Mouse (Mus musculus): ENCODE measurements around the gene Adra1b.
A peak's percentile ranks its signal among the peaks of the same experiment; 100 is the strongest.

The Adra1b gene

DNA sequence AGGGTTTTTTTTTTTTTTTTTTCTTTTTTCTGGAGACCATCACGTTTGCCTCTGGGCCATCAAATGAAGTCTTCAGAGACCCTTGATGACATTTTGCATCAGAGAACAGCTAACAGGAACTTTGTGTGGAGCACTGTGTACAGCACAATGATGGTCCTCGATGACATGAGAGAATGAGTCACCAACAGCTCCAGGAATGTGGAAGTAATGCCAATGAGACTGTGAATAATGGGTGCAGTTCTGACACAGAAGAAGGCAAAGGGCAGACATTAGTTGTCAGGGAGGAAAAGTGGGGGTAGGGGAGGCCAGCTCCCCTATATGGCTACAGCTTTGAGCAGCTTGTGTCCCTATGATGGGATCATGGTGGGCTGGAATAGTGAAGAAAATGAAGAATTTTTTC, 5.7 kb downstream of the Adra1b start:
- no peak for DNase-seq (ENCODE audit: low spot score in 2 of 2)

- no peak for DNase-seq (ENCODE audit: low spot score in 2 of 2)
Observed at GRCm38 (mm10) chr11:43892546-43892945, 8.5 kb downstream of the Adra1b start.

DNA sequence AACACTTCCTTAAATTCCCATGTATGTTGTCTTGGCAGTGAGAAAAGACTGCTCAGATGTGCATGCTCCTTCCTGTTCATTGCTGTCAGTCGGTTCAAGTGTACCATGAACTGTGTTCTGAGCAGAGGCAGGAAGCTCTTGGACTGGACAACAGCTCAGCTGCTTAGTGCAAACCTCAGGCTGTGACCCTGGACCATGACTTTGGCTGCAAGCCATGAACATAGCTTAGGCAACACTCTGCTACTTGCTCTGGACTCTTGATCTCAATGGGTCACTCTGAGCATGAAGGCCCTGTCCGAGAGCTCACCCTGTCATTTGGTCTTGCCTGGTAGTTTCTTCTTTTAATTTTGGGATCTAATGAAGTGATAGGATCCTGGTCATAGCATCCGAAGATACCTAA, 9.6 kb downstream of the Adra1b start:
- DNase-seq (ENCODE audit: low spot score in 2 of 2): peak in 1 of 2 experiments; percentile 6

DNA sequence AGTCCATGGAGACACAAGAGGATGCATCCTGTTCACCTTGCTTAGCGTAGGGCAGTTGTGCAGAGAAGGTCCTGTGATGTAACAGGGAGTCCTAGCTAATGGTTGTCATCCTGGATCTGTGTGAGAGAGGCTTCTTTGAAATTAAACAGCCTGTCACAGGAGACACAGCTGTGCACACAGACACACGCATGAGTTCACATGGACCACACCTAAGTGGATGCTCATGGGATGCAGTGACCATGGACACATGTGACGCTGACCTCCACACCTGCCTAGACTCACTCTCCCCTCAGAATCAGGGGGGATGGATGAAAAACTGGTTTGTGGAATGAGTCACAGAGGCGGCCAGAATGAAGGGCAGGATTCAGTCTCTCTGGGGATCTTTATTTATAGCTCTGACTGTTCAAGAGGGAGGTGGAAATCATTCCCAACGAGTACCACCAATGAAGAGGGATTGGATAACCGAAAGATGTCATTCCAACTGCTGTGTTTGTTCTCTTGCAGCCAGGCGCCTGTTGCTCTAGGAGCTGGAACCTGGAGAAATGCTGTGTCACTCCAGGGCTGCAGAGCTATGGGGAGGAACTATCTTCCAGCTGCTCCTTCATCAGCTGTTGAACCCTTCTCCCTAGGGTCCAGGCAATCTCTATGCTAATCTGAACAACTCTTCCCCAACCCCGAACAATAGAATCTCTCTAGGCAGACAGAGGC, 11.6 kb downstream of the Adra1b start:
- no peak for DNase-seq (ENCODE audit: low spot score in 2 of 2)

DNA sequence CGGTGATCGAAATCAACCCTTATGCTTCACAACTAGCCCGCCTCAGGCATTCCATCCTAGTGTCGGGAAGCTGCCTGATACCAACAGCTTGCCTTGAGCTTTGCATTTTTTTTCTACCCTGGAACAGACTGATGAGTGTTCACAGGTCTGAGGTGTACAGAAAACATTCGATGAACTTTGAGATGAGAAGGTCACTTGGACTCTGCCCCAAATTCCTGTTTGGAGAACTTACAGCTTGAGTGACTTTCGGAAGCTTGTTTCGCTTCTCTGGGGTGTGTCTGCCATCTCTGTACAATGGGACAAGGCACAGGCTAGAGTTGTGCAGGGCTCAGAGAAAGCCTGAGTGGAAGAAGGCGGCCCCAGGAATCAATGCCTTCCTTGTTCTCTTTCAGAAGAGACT, 12.3 kb downstream of the Adra1b start:
- no peak for DNase-seq (ENCODE audit: low spot score in 2 of 2)

- no peak for DNase-seq (ENCODE audit: low spot score in 2 of 2)
Observed at GRCm38 (mm10) chr11:43887597-43887996, 13.4 kb downstream of the Adra1b start.

- no peak for DNase-seq (ENCODE audit: low spot score in 2 of 2)
Observed at GRCm38 (mm10) chr11:43884521-43884920, 16.5 kb downstream of the Adra1b start.

GRCm38 (mm10) chr11:43883641-43884181, 17.3 kb downstream of the Adra1b start:
- no peak for DNase-seq (ENCODE audit: low spot score in 2 of 2)

GRCm38 (mm10) chr11:43877211-43877610, 23.8 kb downstream of the Adra1b start:
- no peak for DNase-seq (ENCODE audit: low spot score in 2 of 2)

DNA sequence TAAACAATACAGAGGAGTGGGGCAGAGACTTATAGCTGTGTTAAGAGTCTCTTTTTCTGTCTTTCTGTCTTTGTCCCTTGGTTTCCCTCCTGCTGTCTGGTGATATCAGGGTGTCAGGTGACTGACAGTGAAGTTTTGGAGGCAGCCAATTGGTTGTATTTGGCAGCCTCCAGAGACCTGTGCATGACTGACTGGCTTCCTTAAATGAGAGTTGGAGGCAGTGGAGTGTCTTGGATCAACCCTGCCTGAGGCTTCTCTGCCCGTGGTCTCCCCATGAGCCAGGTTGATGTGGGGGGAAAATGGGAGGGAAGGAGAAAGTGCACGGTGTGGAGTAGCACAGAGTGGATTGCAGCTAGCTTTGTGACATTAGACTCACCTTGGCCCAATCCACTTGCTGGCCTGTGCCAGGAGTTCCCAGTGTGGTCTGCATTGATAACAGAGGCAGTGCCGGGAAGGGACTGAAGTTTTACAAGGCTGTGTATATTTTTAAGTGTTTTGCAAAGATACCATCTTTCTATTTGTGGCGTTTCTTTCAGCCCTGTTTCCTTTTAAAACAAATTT, 33.2 kb downstream of the Adra1b start:
- DNase-seq (ENCODE audit: low spot score in 2 of 2): no peak

DNA sequence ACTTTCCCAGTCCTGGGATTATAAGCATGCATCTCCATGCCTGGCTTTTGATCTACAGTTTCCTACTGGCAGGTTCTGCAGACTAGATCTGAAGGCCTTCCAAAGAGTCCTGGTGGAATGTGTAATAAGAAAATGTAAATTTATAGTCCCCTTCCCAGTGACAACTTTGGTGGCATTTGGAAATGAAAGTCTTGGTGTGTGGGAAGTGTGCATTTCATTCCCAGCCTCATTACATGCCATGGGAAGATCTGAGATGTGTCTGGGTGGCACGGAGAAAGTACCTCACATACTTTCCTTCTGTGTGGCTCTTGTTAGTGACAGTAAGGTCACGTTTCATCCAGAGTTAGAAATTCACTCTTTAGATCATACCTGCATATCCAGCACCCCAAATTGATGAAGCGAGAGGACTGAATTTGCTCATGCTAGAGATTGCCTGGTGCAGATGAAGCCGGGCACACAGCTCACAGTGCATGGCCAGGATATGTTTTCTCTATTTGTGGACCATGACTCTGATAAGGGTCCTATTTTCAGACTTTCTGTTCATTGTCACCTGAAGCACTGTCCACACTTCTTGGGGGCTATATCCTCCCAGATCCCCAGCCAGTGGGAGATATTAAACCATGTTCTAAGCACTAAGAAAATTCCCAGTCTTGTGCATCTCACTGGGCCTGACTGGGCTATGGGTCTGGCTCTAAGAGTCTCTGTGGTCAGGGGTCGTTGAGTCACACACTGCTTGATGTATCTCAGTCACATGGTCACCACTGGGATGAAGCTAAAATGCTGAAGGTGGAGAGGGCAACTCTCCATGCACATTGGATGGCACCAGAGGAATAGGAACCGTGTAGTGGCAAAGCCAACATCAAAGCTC, 35.5 kb downstream of the Adra1b start:
- no peak for DNase-seq (ENCODE audit: low spot score in 2 of 2)

DNA sequence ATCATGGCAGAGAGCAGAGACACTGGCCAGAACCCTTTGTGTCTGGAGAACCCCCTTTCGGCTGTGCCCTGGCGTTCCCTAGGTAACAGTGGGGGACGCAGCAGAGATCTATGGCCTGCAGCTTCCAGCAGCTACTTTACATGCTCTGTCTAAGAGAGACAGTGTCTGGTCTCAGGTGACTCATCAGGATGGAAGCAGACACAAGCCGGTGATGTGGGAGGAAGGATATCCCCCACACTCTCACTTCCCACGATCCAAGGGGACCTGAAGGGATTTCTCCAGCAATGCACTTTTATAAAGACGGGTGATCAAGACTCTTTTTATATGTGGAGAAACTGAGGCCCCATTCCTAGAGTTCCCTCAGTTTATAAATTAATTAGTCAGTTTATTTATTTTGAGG, 48.0 kb downstream of the Adra1b start:
- DNase-seq (ENCODE audit: low spot score in 2 of 2): no peak

DNA sequence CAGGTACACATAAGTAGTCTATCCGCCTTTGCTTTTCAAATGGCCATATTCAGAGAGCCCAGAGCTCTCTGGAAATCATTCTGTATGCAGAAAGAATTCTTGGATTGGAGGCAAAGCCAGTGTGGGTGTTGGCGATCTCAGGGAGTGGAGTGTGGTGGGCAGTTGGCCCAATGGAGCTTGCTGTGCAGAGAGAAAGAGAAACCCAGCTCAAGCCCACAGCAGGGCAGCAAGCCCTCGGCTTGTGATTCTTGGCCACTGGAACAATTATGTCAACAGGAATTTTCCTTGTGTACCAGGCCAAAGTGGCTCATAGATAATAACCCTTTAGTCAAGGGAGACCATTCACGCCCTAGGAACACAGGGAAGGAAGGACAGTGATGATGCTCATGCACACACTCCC, 53.0 kb downstream of the Adra1b start:
- no peak for DNase-seq (ENCODE audit: low spot score in 2 of 2)

DNA sequence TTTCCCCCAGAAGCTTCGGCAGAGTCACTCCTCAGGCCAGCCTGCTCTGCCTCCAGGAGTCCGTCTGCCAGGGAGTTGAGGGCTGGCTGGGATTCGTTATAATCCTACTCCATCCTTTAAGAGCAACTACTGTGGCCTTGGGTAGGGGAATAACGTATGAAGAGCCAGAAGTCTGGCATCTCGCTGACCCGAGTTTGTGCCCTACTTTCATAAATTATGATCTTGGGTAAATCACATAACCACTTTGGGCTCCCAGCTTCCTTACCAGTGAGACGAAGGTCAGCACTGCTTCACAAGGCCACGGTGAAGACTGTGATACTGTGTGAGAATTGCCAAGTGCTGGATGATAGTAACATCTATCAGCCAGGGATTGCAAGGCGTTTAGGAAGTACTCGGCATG, 59.4 kb downstream of the Adra1b start:
- no peak for DNase-seq (ENCODE audit: low spot score in 2 of 2)

GRCm38 (mm10) chr11:43840491-43840890, 60.5 kb downstream of the Adra1b start:
- no peak for DNase-seq (ENCODE audit: low spot score in 2 of 2)

- peak in 1 of 2 experiments; percentile 5 for DNase-seq (ENCODE audit: low spot score in 2 of 2)
Observed at GRCm38 (mm10) chr11:43835880-43836740, 64.9 kb downstream of the Adra1b start.

DNA sequence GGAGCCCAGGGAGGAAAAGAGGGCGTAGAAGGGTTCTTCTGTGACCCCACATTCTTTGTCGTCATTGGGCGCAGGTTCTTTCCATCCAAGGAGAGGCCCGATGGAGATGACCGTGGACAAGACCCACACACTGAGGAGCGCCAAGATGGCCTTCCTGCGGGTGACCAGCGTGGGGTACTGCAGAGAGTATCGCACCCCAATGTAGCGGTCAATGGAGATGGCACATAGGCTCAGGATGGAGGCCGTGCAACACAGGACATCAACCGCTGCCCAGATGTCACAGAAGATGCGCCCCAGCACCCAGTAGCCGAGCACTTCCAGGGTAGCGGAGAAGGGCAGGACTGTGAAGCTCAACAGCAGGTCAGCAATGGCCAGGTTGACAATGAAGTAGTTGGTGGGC, 65.6 kb downstream of the Adra1b start:
- DNase-seq (ENCODE audit: low spot score in 2 of 2): no peak

- no peak for DNase-seq (ENCODE audit: low spot score in 2 of 2)
Observed at GRCm38 (mm10) chr11:43834531-43834930, 66.5 kb downstream of the Adra1b start.

DNA sequence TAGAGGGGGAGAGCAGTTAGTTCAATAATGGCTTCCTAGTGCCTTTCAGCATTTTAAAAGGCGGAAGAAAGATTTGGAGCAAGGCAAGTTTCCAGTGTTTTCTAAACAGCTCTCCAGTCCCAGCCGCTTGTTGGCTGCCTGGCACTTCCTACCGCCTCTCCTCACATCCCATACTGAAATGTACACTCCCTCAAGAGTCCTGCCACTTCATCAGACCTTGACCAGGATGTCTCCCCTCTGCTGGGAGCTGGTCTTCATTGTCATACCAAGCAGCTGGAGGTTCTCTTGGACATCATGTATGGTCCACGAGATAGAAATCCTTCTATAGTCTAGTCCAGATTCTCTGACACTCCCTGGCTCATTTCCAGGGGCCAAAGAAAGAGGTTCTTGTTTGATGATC, 69.5 kb downstream of the Adra1b start:
- DNase-seq (ENCODE audit: low spot score in 2 of 2): no peak

DNA sequence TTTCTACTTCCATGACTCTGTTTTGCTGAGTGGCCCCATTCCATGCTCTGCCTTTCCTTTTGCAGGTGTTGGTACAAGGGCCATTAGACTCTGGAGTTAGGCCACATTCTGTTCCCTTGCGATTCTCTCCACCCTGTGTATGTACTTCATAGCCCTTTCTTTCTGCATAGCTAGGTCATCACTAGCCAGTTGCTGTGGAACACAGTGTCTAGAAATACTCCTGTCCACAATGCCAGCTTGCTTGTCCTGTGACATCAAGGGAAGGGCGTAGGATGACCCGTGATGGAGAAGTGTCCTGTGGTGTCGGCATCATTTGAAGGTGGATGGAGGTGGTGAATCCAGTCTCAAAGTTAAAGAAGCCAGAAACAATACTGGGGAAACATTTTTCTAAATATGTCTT, 74.2 kb downstream of the Adra1b start:
- no peak for DNase-seq (ENCODE audit: low spot score in 2 of 2)

DNA sequence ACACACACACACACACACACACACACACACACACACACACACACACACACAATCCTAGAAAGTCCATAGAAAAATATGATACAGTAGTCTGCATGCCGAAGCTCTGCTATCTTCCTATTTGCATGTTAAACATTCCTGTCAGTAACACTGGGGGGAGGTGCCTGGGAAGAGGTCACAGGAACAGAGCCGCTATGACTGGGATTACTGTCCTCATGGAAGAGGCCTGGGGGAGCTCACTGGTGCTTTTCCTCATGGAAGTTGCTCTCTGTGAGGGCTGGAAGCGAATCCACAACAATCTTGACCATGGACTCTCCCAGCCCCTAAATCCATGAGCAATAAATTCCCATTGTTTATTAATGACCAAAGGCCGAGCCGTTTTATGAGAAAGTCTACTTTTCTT, 77.7 kb downstream of the Adra1b start:
- no peak for DNase-seq (ENCODE audit: low spot score in 2 of 2)
